Mouse (Mus musculus) frontal cortex, postnatal 14 days (tissue): ENCODE results near the gene Vwa8.

Experiments
- DNase-seq, 2 experiments: peaks; one replicate each; pipeline ENCODE4 v3.0.0; 2022; ENCODE audit warnings: low spot score in 2 of 2

Vwa8 gene

DNA sequence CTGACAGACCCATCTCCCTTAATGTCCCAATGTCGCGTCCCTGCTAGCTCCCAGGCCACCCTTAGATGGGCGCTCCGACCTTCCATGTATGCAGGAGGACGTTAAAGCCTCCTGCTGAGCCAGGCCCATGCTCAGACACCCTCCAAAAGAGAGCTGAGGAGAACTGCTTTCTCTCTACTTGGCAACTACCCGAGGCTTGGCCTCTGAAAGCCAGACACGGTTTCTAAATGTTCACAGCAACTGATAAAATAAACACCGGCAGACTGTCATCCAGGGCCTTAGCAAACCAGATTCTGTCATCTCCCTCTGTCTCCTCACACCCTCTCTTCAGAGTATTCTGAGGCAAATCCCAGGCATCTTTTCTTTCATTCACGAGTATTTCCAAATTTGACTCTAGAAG lies 377.2 kb downstream of the Vwa8 start:
- DNase-seq = peak in 1 of 2 experiments; percentile 3

DNA sequence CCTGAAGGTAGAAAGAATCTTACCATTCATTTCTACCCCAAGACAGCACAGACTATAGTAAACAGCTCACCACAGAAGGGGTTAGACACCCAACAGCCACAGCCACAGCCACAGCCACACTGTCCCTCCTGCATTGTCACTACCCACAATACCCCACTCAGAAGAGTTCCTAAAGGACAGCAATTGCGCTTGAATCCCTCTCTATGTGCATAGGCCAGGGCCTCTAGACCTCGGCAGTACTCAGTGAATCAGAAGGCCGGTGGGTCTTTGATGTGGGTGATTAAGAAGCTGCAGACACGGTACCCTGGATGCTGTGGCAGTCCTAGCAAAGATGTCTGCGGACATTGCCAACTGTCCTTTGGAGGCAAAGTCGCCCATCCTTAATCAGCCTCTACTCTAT lies 377.9 kb downstream of the Vwa8 start:
- DNase-seq = peak in 1 of 2 experiments; percentile 2

DNA sequence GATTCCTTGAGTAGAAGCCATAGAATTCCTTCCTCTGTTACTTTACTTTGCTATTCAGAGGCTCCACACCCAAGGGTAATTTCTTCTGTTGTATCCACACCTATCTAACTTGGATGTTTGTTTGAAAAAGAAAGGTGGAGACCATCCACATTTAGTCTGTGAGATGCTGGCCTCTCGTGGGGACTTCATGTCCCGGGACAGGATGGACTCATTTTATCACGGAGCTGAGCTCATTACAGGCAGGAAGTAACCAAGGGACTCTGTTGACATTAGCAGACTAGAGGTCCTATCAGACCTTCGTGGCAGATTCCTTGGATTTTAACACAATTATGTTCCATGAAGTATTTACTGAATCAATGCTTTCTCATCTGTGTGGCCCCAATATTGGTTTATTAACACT lies 379.1 kb downstream of the Vwa8 start:
- no peak for DNase-seq

DNA sequence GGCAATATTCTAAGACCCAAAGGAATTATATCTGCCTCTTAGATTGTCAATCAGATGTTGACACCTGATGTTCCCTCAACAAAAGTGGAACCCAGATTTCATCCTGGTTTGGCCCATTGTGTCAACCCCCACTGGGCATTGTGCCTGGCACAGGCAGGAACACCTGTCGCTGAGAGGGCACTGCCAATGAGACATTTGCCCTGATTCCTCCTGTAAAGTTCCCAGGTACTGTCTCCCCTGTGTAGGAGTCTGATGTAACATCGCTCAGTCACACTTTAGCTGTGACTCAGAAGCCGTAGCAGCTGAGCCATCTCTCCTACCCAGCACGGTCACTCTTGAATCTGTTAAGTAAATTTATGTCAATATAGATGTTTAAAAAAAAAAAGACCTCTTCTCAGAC lies 382.8 kb downstream of the Vwa8 start:
- DNase-seq = peak in 1 of 2 experiments; percentile 5

DNA sequence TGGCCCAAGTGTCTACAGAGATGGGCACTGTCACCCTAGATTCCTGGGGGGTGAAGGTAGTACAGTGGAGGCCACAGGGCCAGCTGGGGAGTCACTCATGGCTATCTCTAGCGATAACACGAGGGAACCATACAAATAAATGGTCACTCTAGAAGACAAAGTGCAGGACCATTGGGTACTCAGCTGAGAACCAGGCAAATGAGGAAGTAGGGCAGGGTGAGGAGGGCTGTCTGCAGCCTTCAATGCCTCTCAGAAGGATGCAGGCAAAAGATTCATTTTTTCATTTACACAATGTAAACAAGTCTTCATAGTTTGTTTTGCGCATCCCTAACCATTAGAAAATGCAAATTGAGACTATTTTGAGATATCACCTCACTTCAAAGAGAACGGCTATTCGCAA lies 384.8 kb downstream of the Vwa8 start:
- DNase-seq = no peak

DNA sequence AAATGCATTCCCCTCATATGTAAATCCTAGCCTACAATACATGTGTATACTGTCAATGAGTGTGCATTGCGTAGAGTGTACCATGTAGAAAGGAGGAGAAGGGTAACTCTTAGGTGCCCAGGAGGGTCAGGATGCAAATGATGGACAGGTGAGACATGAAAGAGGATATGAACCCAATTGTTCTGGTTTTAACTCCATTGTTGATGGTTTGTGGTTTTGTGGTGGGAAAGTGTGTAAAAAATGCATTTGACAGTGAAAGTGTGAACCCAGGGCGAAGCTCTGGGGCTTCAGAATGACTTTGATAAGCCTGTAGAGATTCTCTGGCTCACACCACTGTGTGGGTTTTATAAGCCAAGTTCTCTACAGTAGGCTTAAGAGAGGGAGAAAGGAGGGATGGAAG lies 385.7 kb downstream of the Vwa8 start:
- no peak for DNase-seq

DNA sequence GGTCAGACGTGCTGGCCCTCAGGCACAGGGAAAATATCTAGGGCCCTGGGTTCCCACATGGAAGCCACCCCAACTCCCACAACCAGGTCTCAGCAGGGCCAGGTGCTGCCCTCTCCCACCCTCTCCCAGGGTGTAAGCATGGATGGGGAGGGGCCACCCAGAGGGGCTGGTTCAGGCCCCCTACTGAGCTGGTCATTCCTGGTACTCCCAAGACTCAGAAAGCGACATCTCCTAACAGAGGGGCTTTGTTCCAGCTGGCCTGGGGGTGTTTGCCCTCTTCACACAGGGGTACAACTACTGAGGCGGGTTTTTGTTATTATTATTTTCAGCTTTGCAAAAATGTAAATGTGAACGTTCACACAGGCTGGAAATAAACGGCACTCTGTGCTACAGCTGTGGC lies 386.3 kb downstream of the Vwa8 start:
- no peak for DNase-seq

DNA sequence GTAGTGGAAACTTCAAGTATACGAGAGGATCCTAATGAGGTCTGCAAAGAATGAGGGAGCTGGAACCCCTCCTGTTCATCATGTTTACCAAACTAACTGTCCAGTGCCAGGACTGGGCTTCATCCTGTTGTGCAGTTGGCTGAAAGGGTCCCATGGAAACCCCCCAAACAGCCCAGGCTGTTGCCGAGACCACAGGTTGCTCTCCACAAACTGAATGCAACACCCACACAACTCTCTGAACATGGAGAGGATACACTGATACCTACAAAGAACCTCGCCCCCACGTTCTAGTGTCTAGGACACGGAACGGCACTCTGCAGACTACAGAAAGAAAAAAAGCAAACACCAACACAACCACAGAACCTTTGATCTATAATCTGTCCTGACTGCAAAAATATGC lies 387.4 kb downstream of the Vwa8 start:
- no peak for DNase-seq

DNA sequence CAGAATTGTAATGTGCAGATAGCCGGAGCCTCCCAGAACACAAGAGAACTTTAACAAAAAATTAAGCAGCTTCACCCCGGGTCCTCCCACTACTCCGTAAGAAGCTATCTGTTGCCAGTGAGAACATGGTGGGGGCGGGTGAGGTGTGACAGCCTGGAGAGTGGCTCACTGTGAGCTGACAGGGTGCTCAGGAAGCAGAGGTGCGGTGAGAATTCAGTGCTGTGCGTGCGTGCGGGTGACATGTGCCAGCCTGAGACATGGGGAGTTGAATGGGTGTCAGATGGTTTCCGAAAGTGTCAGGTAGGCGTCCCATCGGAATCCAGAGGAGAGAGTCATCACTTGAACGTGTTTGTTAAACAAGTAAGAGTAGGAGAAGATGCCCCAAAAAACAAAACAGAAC lies 390.6 kb downstream of the Vwa8 start:
- peak; percentile 41 to 52 for DNase-seq

DNA sequence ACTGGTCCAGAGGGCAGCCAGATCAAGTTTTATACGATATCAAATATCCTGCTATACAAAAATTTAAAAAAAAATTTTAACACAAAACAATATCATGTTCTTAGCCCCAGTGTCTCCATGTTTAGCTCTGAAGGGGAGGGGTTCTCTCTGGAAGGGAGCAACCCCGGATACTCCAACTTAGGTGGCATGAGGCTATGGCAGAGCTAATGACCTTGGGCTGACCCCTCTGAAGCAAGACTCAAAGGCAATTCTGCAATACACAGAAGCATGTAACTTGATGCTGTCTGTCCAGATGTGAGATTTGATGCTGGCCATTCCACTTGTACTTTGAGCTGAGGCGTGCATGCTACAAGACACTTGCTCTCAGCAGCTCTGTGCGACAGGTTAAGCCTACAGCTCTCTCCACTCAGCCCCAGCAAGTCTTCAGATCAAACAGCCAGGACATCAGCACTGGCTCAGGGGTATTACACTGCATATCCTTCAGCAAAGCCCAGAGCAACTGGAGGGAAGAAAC lies 392.3 kb downstream of the Vwa8 start:
- DNase-seq = no peak

DNA sequence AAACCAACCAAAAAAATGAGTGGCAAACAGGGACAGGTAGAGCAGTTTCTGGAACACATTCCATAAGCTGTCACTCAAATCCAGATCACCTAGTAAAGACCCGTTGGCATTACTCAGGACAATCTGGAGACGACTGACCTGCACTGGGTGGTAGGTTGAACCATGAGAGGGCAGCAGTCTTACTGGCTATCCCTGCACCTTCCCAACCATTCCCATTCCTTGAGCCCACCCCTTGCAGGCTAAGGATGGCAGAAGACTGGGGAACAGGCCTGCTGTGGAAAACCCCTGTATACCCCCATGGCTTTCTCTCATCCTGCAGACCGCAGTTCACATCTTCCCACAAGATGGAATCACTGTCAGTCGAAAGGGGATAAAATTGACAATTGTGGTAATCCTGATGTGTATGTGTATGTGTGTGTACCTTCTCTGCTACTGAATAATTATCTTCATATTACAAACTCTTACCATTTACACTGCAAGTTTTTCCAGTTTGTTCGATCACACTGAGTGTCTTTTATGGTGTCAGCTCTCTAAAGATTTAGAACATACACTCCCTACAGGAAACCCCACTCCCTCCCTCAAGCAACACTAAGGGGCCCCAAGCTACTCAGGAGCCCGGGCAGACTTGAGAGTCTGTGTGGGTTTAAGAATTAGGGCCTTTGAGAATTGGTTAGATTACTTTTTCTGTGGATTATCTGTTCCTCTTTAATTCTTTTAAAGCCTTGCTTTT lies 393.0 kb downstream of the Vwa8 start:
- no peak for DNase-seq

DNA sequence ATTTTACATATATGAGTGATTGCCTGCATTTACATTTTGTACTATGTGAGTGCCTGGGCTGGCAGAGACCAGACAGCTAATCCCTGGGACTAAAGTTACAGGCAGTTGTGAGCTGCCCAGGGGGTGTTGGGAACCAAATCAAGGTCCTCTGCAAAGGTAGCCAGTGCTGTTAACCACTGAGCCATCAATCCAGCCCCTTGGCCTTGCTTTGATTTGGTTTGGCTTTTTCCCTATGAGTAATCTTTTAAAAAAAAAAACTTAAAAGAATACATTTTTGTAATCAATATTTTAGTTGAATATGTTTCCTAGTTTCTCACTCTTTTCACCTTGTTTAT lies 393.5 kb downstream of the Vwa8 start:
- no peak for DNase-seq

DNA sequence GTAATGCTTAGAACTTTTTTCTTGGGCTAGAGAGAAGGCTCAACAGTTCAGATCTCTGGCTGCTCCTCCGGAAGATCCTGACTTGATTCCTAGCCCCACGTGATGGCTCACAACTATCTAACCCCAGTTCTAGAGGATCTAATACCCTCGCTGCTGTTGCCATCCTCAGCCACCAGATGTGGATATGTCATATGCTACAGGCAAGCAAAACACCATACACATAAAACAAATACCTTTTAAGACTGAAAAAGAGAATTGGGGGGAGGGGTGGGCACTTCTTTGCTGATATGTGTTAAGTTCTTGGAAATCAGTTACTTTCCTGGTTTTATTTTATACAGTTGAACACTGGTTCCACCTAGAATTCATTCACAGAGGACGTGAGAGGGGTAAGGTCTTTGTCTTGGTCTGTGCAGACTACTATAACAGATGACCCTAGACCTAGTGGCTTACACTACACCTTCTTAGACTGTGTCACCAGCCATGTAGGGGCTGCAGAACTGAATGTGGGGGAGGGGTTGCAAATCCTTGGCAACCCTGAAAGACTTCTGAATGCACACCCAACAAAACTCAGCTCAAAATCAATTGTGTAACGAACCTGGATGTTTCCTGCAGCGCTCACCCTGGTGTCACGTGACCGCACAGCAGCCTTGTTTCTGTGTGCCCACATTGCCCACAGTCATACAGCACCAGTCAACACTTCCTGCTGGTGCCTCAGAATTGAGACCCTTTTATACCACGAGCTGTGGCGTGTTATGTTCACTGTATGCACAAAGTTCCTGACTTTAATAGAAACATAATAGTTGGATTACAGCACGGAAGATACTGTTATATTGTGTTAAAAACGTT lies 394.4 kb downstream of the Vwa8 start:
- DNase-seq = no peak

DNA sequence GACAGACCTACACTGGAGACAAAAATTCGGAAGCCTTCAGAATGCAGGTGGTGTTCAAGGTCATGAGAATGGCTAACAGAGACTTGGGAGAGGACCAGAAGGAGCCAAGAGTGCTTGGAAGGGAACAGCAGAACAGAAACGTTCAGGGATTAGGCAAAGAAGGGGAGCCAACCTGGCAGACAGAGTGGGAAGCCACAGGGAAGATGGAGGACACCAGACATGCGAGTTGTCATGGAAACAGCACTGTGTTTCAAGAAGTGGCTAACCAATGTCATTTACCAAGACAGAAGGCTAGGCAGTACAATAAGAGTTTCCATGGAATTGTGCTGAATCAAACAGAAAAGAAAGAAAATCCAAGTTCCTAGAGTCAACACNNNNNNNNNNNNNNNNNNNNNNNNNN lies 395.7 kb downstream of the Vwa8 start:
- DNase-seq = no peak

DNA sequence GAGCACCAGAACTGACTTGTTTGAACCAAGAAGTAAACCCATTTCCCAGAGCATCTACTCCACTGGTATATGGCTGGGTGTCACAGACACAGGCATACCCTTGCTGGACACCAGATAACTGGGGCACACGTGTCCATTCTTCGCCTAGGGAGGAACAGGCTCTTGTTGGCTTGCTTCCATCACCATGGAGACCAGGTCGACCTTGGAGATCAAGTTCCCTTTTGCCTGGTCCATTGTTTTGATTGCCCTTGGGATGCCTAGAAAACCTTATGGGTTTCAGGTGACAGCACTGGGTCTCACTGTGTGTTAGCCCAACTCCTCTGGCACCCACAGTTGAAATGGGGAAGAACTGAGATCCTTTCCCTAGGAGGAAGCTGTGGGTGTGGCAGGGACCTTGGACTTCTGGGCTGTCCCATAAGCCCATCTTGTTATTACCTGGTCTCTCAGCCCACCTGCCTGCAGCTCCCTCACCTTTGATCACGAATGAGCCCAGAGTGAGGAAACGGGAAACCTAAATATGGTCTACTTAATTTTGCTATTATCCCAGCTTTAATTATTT lies 403.0 kb downstream of the Vwa8 start:
- DNase-seq = no peak
